Mouse (Mus musculus) lung, postnatal 0 days (tissue): ENCODE data around the gene Slc16a7.

ENCODE experiments used
- CTCF ChIP-seq: IDR thresholded peaks from 2 replicates; pipeline ENCODE4 v1.5.1; 2016; ENCODE audit warnings: antibody characterized with exemption, mild to moderate bottlenecking
- EP300 ChIP-seq: IDR thresholded peaks from 2 replicates; pipeline ENCODE4 v1.6.1; 2016; ENCODE audit warnings: antibody characterized with exemption, mild to moderate bottlenecking, control low read depth

- no peak for TF ChIP-seq CTCF
- TF ChIP-seq EP300 = no peak
These were observed 217.6 kb downstream of the Slc16a7 start for GRCm38 (mm10) chr10:125171625-125172024.
